Comparison of ENCODE assay signal across 11 mouse cellular contexts in genomic region chr3:95312623-95313022, GRCm38 (mm10). TPM values are rescaled to one million over a fixed set of nuclear protein-coding genes. Genes with fewer than 3 reads are reported as not detected.
DNase-seq lines count a peak whose midpoint lies in the region; ATAC-seq and TF ChIP-seq lines count a peak whose summit lies in the region.
"Had no signal": no experiment of that assay in that cellular context is flagged by ENCODE, and none has a peak within 500 bp of the region (broad histone marks: within the 10 kb centered on the region; RNA-seq: fewer than 3 reads in every experiment).

No protein-coding gene starts in this region.

- TF ChIP-seq POLR2A in myocyte (IDR thresholded peaks at IDR 0.05; ENCODE audit: insufficient read length, low read depth), result peak; percentile 78

- ATAC-seq in erythroid progenitor cell, adult 5-6 weeks (replicated peaks; ENCODE audit: low FRiP score, poor library complexity, severe bottlenecking), result peak; percentile 53
- no peak for ATAC-seq in midbrain, embryonic 11.5 days (ENCODE audit: low FRiP score)
- ATAC-seq: activated CD4-positive, CD25-positive, alpha-beta regulatory T cell, adult 4 months had no signal

- no peak for TF ChIP-seq CTCF in layer of hippocampus, adult 2 months (conservative IDR thresholded peaks at IDR 0.05)

- WGBS in midbrain, embryonic 11.5 days, result 81% methylated on average over 6 of the region's 6 CpGs
- WGBS in midbrain, embryonic 10.5 days, result 79% methylated on average over 6 of the region's 6 CpGs

- no peaks in the 10 kb centered on the region for H3K9me3 ChIP-seq in midbrain, embryonic 11.5 days (ENCODE audit: control insufficient read depth, low read length)
- no peaks in the 10 kb centered on the region for H3K9me3 ChIP-seq in midbrain, embryonic 10.5 days (replicated peaks)
- H3K9me3 ChIP-seq: midbrain, embryonic 12.5 days had no signal

- H3K4me3 ChIP-seq in layer of hippocampus, adult 2 months, result no peak overlapping the region
- no peak overlapping the region for H3K4me3 ChIP-seq in myocyte
- no peak overlapping the region for H3K4me3 ChIP-seq in midbrain, embryonic 11.5 days (ENCODE audit: low read depth, low read length)
- no peak overlapping the region for H3K4me3 ChIP-seq in midbrain, embryonic 10.5 days
- H3K4me3 ChIP-seq: midbrain, embryonic 12.5 days had no signal

- no peak overlapping the region for H3K9ac ChIP-seq in midbrain, embryonic 11.5 days (ENCODE audit: low read length)
- H3K9ac ChIP-seq: midbrain, embryonic 12.5 days had no signal

- peak overlapping the region; percentile 39; the same call in 1 of the 2 replicates for H3K27ac ChIP-seq in layer of hippocampus, adult 2 months
- H3K27ac ChIP-seq in midbrain, embryonic 11.5 days (ENCODE audit: low read depth, low read length), result no peak overlapping the region
- no peak overlapping the region for H3K27ac ChIP-seq in midbrain, embryonic 10.5 days (replicated peaks)
- H3K27ac ChIP-seq: kidney, postnatal 0 days; midbrain, embryonic 12.5 days had no signal

- H3K27me3 ChIP-seq in myocyte (ENCODE audit: control insufficient read depth, insufficient read depth, insufficient read length), result no peaks in the 10 kb centered on the region
- H3K27me3 ChIP-seq in midbrain, embryonic 11.5 days (ENCODE audit: control insufficient read depth, insufficient read depth, low read length), result no peaks in the 10 kb centered on the region
- no peaks in the 10 kb centered on the region for H3K27me3 ChIP-seq in midbrain, embryonic 10.5 days (ENCODE audit: low read depth, poor library complexity, severe bottlenecking)
- H3K27me3 ChIP-seq: midbrain, embryonic 12.5 days had no signal

- H3K4me2 ChIP-seq in myocyte (ENCODE audit: low read depth), result peak overlapping the region; percentile 83
- H3K4me2 ChIP-seq in midbrain, embryonic 11.5 days, result no peak overlapping the region
- H3K4me2 ChIP-seq: midbrain, embryonic 12.5 days had no signal

- H3K36me3 ChIP-seq in myocyte (ENCODE audit: control insufficient read depth, insufficient read depth), result no peaks in the 10 kb centered on the region
- no peaks in the 10 kb centered on the region for H3K36me3 ChIP-seq in midbrain, embryonic 11.5 days (ENCODE audit: control insufficient read depth, insufficient read depth, low read length)
- H3K36me3 ChIP-seq in midbrain, embryonic 10.5 days, result 0 out of 2 replicates have a peak, but pooled peaks cover under 1% of the 10 kb centered on the region
- H3K36me3 ChIP-seq: midbrain, embryonic 12.5 days had no signal

- no peak for DNase-seq in layer of hippocampus, adult 2 months (ENCODE audit: low spot score in 2 of 2)
- DNase-seq in layer of hippocampus, postnatal 14 days (ENCODE audit: low spot score in 2 of 2), result no peak
- DNase-seq in MN1 (ENCODE audit: low spot score), result peak; percentile 83
- DNase-seq in midbrain, embryonic 11.5 days (ENCODE audit: low spot score, missing footprints), result no peak
- DNase-seq in layer of hippocampus, adult 11-12 months (ENCODE audit: low spot score), result no peak
- no peak for DNase-seq in midbrain, embryonic 10.5 days (ENCODE audit: low spot score)

- H3K4me1 ChIP-seq in midbrain, embryonic 11.5 days (ENCODE audit: control insufficient read depth, insufficient read depth, low read length), result peaks cover 10% of the 10 kb centered on the region
- H3K4me1 ChIP-seq in midbrain, embryonic 10.5 days, result peaks cover 33% of the 10 kb centered on the region

- no peak overlapping the region for H3ac ChIP-seq in myocyte (ENCODE audit: control insufficient read depth, insufficient read length)

- H3K79me2 ChIP-seq in myocyte (ENCODE audit: control insufficient read depth, insufficient read depth), result peaks cover 21% of the 10 kb centered on the region

TF ChIP-seq in myocyte, 11 proteins besides CTCF, POLR2A, EP300 and RAD21:
- TF ChIP-seq E2F4 (IDR thresholded peaks at IDR 0.05; ENCODE audit: insufficient read depth) (no peak), POLR2AphosphoS2 (IDR thresholded peaks at IDR 0.05; ENCODE audit: insufficient read length, low read depth) (peak; percentile 86), REST (IDR thresholded peaks at IDR 0.05; ENCODE audit: insufficient read depth, insufficient read length) (no peak), MYOD1 (IDR thresholded peaks at IDR 0.05; ENCODE audit: control insufficient read depth in 1 of 3, insufficient read length in 2 of 3, low read depth in 2 of 3) (peak in 2 of 3 experiments; percentile 3 to 71), MAX (IDR thresholded peaks at IDR 0.05; ENCODE audit: low read depth) (peak; percentile 67), TCF3 (IDR thresholded peaks at IDR 0.05; ENCODE audit: insufficient read length, low read depth) (no peak), CEBPB (IDR thresholded peaks at IDR 0.05; ENCODE audit: insufficient read depth, poor library complexity, severe bottlenecking) (0 out of 2 replicates have a peak, but pooled peaks have one; percentile 28), TCF12 (IDR thresholded peaks at IDR 0.05; ENCODE audit: insufficient read depth, poor library complexity, severe bottlenecking) (no peak), SRF (IDR thresholded peaks at IDR 0.05; ENCODE audit: control insufficient read depth, insufficient read length, low read depth) (peak; percentile 25), USF1 (IDR thresholded peaks at IDR 0.05; ENCODE audit: low read depth) (no peak), MYOG (IDR thresholded peaks at IDR 0.05; ENCODE audit: control insufficient read depth in 1 of 3, insufficient read depth in 1 of 3, insufficient read length in 2 of 3, low read depth in 2 of 3) (peak in 1 of 3 experiments; percentile 76)

RNA-seq across cellular contexts. Expression of gene Cers2, which starts 2.0 kb away (rescaled TPM):
- 10 to 100 TPM; 53.1 to 63.3 TPM for total RNA-seq in layer of hippocampus, adult 2 months (2021)
- total RNA-seq in layer of hippocampus, postnatal 14 days (2021), result 10 to 100 TPM; 60.8 to 62.0 TPM
- total RNA-seq in erythroid progenitor cell, adult 5-6 weeks (2015; ENCODE audit: low replicate concordance), result 72.1 and 81.3 TPM in 2 replicates
- 35.4 and 49.5 TPM in 2 replicates for total RNA-seq in erythroid progenitor cell, adult 5-6 weeks (2017; ENCODE audit: low replicate concordance)
- 116 TPM for polyA plus RNA-seq in myocyte (2012; fragmentation: generic; extraction: Trizol)
- 94.1 and 97.1 TPM in 2 replicates for polyA plus RNA-seq in midbrain, embryonic 11.5 days (2014; fragmentation: Nextera tagmentation; extraction: Ambion mirVana)
- polyA plus RNA-seq in midbrain, embryonic 10.5 days (2016; fragmentation: Nextera tagmentation; extraction: Ambion mirVana), result 116 and 120 TPM in 2 replicates

RNA-seq across cellular contexts. Expression of gene Anxa9, which starts 5.6 kb away (rescaled TPM):
- total RNA-seq in layer of hippocampus, adult 2 months (2021), result 1 to 10 TPM; 1.5 TPM
- total RNA-seq in layer of hippocampus, postnatal 14 days (2021), result under 1 TPM; 0.51 to 0.95 TPM
- total RNA-seq in erythroid progenitor cell, adult 5-6 weeks (2015; ENCODE audit: low replicate concordance), result 0.84 and 1.1 TPM in 2 replicates
- not detected in 2 replicates for total RNA-seq in erythroid progenitor cell, adult 5-6 weeks (2017; ENCODE audit: low replicate concordance)
- polyA plus RNA-seq in myocyte (2012; fragmentation: generic; extraction: Trizol), result 1.5 TPM
- polyA plus RNA-seq in midbrain, embryonic 11.5 days (2014; fragmentation: Nextera tagmentation; extraction: Ambion mirVana), result 0.87 and 1.3 TPM in 2 replicates
- 1.5 and 1.9 TPM in 2 replicates for polyA plus RNA-seq in midbrain, embryonic 10.5 days (2016; fragmentation: Nextera tagmentation; extraction: Ambion mirVana)

RNA-seq across cellular contexts. Expression of gene Prune1, which starts 30.7 kb away (rescaled TPM):
- total RNA-seq in layer of hippocampus, adult 2 months (2021), result 10 to 100 TPM; 22.0 to 22.4 TPM
- total RNA-seq in layer of hippocampus, postnatal 14 days (2021), result 10 to 100 TPM; 26.8 to 26.9 TPM
- total RNA-seq in erythroid progenitor cell, adult 5-6 weeks (2015; ENCODE audit: low replicate concordance), result 5.9 and 7.6 TPM in 2 replicates
- 7.2 and 8.4 TPM in 2 replicates for total RNA-seq in erythroid progenitor cell, adult 5-6 weeks (2017; ENCODE audit: low replicate concordance)
- polyA plus RNA-seq in myocyte (2012; fragmentation: generic; extraction: Trizol), result 43.1 TPM
- 28.0 and 29.7 TPM in 2 replicates for polyA plus RNA-seq in midbrain, embryonic 11.5 days (2014; fragmentation: Nextera tagmentation; extraction: Ambion mirVana)
- 25.2 and 27.9 TPM in 2 replicates for polyA plus RNA-seq in midbrain, embryonic 10.5 days (2016; fragmentation: Nextera tagmentation; extraction: Ambion mirVana)

RNA-seq across cellular contexts. Expression of gene Mindy1, which starts 31.5 kb away (rescaled TPM):
- 10 to 100 TPM; 19.1 to 22.7 TPM for total RNA-seq in layer of hippocampus, adult 2 months (2021)
- 10 to 100 TPM; 26.2 to 28.5 TPM for total RNA-seq in layer of hippocampus, postnatal 14 days (2021)
- 27.8 and 38.6 TPM in 2 replicates for total RNA-seq in erythroid progenitor cell, adult 5-6 weeks (2015; ENCODE audit: low replicate concordance)
- total RNA-seq in erythroid progenitor cell, adult 5-6 weeks (2017; ENCODE audit: low replicate concordance), result 19.0 and 36.1 TPM in 2 replicates
- polyA plus RNA-seq in myocyte (2012; fragmentation: generic; extraction: Trizol), result 33.3 TPM
- 38.8 and 43.3 TPM in 2 replicates for polyA plus RNA-seq in midbrain, embryonic 11.5 days (2014; fragmentation: Nextera tagmentation; extraction: Ambion mirVana)
- polyA plus RNA-seq in midbrain, embryonic 10.5 days (2016; fragmentation: Nextera tagmentation; extraction: Ambion mirVana), result 29.2 and 37.6 TPM in 2 replicates

RNA-seq across cellular contexts. Expression of gene Setdb1, which starts 44.4 kb away (rescaled TPM):
- 10 to 100 TPM; 37.7 to 39.2 TPM for total RNA-seq in layer of hippocampus, adult 2 months (2021)
- total RNA-seq in layer of hippocampus, postnatal 14 days (2021), result 10 to 100 TPM; 40.7 to 40.8 TPM
- total RNA-seq in erythroid progenitor cell, adult 5-6 weeks (2015; ENCODE audit: low replicate concordance), result 7.1 and 7.2 TPM in 2 replicates
- 7.4 and 18.1 TPM in 2 replicates for total RNA-seq in erythroid progenitor cell, adult 5-6 weeks (2017; ENCODE audit: low replicate concordance)
- polyA plus RNA-seq in myocyte (2012; fragmentation: generic; extraction: Trizol), result 11.5 TPM
- polyA plus RNA-seq in midbrain, embryonic 11.5 days (2014; fragmentation: Nextera tagmentation; extraction: Ambion mirVana), result 60.9 and 69.3 TPM in 2 replicates
- polyA plus RNA-seq in midbrain, embryonic 10.5 days (2016; fragmentation: Nextera tagmentation; extraction: Ambion mirVana), result 52.3 and 61.9 TPM in 2 replicates
